Mouse (Mus musculus) neutrophil, adult 59 days (primary cell): Measurements from ENCODE around the gene Tbrg4. TPM values are rescaled to one million over a fixed set of nuclear protein-coding genes. Genes with fewer than 3 reads are reported as not detected.

Experiments
- total RNA-seq, 2 experiments: library from RNA; stranded (reverse); gene quantifications; 1 replicate in 1 of 2; 2 replicates in 1 of 2; pipeline ENCODE4 v1.2.4; 2023

Tbrg4 gene
- total RNA-seq = 10 to 100 TPM; 55.1 to 58.0 TPM

DNA sequence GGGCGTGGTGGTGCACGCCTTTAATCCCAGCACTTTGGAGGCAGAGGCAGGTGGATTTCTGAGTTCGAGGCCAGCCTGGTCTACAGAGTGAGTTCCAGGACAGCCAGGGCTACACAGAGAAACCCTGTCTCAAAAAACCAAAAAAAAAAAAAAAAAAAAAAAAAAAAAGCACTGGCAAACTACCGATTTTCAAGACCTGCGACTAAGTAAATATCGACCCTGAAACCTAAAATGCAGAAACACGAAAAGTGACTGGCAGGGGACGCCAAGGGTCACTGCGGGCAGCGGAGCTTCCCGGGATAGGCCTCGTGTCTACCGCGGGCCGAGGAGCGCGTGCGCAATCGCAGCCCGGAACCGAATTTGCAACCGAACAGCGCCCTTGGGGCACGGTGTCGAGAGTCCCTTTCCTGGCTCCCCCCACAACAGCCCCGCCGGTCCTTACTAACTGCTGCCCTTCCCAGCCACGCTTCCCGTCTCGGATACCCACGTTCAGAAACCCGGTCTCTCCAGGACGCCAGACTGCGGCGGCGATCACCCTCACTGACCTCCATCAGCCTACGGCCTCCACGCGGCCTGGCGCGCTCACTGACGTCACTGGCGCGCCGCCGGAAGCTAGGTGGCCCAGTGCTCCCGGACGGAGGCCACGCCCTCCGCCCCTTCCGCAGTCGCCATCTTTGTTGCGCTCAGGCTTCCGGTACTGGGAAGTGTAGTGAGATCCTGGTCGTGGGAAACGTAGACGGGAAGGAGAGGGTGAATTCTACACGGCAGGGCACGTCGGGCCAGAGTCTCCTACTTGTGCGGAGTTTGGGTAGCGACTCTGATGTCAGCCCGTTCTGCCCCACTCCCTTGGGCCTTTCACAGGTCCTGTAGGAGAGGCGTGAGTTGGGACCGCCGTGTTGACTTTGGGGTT is at the start of gene Tbrg4:
Gene Tbrg4 (minus strand): TSS at position 590 of the 910 bp plus-strand sequence.

GRCm38 (mm10) chr11:6658271-6658670 is 32.4 kb upstream of the Tbrg4 start, which contains the start of gene Ramp3:
Gene Ramp3, plus strand, starts transcription at chr11:6658521.

DNA sequence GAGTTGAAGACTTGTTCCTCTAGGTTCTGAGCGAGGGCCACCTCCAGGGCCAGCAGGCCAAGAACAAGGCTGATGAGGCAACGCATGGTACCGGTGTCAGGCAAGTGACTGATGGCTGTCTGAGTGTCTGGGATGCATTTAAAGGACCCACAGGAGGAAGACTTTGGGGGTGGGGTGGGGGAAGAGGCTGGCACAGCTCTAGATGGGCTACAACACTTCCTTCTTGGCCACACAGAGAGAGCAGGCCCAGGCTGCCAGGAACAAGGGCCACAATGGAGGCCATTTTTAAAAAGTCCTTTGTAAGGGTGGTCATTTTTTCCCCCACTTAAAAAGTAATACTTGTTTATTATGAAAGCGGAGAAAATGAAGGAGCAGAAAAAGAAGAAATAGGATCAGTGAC is 12.7 kb upstream of the Tbrg4 start, which contains the start of gene Wap:
Gene Wap (minus strand): TSS at position 101 of the 400 bp plus-strand sequence.

DNA sequence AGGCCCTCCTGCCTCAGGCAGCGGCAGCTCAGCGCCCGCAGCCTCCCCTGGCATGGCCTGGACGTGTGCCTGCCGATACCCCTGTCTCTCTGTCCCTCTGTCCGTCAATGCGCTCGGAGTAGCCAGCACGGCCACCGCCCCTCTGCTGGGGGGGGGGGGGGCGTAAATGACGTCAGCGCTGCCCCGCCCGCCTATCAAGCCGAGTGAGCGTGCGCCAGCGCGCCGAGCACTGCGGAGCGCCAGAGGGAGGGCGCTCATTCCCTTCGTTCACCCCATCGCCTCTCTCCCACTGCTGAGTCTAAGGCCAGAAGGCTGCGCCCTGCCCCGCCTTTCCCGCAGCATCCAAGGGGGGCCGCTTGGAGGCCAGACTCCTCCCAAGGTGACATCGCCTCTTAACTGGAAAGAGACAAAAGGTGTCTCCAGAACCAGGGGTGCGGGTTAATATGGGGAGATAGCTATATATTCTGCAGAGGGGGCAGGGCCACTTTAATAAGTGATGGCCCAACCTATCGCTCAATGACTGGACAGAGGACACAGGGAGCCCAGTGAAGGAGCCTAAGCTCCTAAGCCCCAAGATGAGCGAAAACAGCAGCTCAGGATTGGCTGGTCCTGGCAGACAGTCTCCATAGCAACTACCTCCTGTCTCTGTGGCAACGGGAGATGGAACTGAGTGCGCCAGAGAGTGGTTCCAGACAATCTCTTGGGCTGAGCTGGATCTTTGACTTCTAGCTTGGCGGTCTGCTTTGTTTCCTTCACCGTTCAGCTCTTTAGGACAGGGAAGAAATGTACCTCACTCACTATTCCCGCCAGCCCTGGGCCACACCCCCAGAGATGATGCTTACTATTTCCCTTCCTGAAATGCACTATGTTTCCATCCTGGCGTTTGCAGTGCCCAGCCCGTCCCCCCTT is 20.1 kb downstream of the Tbrg4 start, which contains the start of gene Nacad:
Gene Nacad (minus strand): TSS at position 563 of the 909 bp plus-strand sequence.

Other genes with a start within 250 kb of the Tbrg4 start
- 10 to 100 TPM; 32.7 to 38.5 TPM for gene Zmiz2, start 237.0 kb downstream of the Tbrg4 start, total RNA-seq
- 100 to 1,000 TPM; 810 to 938 TPM for gene Ppia, start 210.6 kb downstream of the Tbrg4 start, total RNA-seq
- 10 to 100 TPM; 82.9 to 83.6 TPM for gene H2afv, start 181.6 kb downstream of the Tbrg4 start, total RNA-seq
- 10 to 100 TPM; 49.2 to 53.9 TPM for gene Purb, start 150.2 kb downstream of the Tbrg4 start, total RNA-seq
- gene Myo1g, start 105.1 kb downstream of the Tbrg4 start, total RNA-seq = 100 to 1,000 TPM; 232 to 245 TPM
- 100 to 1,000 TPM; 127 to 129 TPM for gene Ccm2, start 79.2 kb downstream of the Tbrg4 start, total RNA-seq
- gene Nacad, start 20.0 kb downstream of the Tbrg4 start, total RNA-seq = under 1 TPM; 0.16 to 0.33 TPM
- gene Wap, start 12.6 kb upstream of the Tbrg4 start, total RNA-seq = not detected
- gene Ramp3, start 32.5 kb upstream of the Tbrg4 start, total RNA-seq = not detected
- not detected for gene Gm11983, start 211.6 kb upstream of the Tbrg4 start, total RNA-seq